Mouse (Mus musculus): ENCODE results near the gene Slc29a1. TPM values are rescaled to one million over a fixed set of nuclear protein-coding genes. Genes with fewer than 3 reads are reported as not detected.
A peak's percentile ranks its signal among the peaks of the same experiment; 100 is the strongest.
"Not testable (repeated sequence)": the region's sequence is repeated elsewhere in the genome, so short reads cannot be mapped to it uniquely, and the experiment has no call there.

The Slc29a1 gene
- polyA plus RNA-seq, 1 experiment from 2014 or later, result 42.8 TPM

DNA sequence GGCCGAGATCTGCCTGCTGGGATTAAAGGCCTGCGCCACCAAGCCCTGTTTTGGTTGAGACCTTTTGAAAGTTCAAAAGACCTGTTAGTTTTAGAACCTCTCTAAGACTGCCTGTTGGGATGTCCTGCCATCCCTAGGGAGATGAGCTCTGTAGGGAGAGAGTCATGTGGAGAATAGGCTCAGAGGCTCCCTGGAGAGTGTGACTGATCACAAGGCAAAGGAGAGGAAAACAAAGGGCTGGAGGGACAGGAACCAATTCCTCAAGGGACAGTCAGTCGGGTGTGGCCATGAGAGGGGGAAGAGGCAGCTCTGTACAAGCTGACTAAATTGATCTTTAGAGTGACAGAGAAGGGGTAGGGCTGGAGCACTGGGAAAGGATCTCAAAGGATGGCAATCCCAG is 28.8 kb upstream of the Slc29a1 start:
- Histone ChIP-seq H3K4me3 (replicated peaks) (no peak overlapping the region), H3K4me2 (no peak overlapping the region), H3K36me3 (no peaks in the 10 kb centered on the region), H3K9me3 (replicated peaks) (no peaks in the 10 kb centered on the region), H3K27me3 (replicated peaks) (no peaks in the 10 kb centered on the region; the same call in 1 of the 2 replicates), H3K4me1 (peaks cover 16% of the 10 kb centered on the region), H3K27ac (replicated peaks) (no peak overlapping the region), H3K9ac (replicated peaks) (no peak overlapping the region)
- ATAC-seq (ENCODE audit: low FRiP score), result no peak
- 45% methylated on average over 3 of the region's 3 CpGs for WGBS

DNA sequence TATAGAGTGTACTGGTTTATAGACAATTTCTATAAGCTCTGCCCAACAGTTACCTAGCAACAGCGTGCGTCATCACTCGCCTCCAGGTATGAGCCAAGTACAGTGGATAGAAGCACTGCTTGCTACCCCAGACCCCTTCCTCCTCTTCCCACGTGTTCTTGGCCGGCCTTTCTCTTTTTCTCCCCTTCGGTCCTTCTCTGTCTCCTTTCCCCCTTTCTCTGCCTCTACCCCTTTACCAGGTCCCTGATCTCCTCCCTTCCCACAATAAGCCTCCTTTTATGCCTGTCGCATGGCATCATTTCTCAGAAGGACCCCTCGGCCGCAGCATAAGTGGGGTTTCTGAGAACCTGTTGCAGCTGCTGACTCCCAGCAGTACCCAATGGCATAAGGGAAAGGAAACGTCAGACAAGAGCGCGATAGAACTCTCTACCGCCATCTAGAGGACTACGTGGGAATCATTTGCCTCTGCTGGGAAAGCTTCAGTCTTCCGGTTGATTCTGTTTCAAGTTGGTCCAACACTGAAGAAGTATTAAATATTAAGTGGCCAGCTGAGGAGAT is 27.2 kb upstream of the Slc29a1 start:
- Histone ChIP-seq H3K9ac (replicated peaks) (no peak overlapping the region), H3K4me1 (peaks cover 16% of the 10 kb centered on the region), H3K9me3 (replicated peaks) (no peaks in the 10 kb centered on the region), H3K27me3 (replicated peaks) (no peaks in the 10 kb centered on the region), H3K4me2 (peak overlapping the region; percentile 37), H3K36me3 (no peaks in the 10 kb centered on the region), H3K4me3 (replicated peaks) (0 out of 2 replicates have a peak overlapping the region, but pooled peaks have one; percentile 6), H3K27ac (replicated peaks) (no peak overlapping the region)
- ATAC-seq (ENCODE audit: low FRiP score), result no peak
- 30% methylated on average over 15 of the region's 15 CpGs for WGBS

DNA sequence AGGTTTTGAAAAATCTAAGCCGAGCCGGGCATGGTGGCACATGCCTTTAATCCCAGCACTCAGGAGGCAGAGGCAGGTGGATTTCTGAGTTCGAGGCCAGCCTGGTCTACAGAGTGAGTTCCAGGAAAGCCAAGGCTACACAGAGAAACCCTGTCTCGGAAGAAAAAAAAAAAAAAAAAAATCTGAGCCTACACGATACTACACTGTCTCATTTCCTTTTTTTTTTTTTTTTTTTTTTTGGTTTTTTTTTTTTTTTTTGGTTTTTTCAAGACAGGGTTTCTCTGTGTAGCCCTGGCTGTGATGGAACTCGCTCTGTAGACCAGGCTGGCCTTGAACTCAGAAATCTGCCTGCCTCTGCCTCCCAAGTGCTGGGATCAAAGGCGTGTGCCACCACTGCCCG is 24.0 kb upstream of the Slc29a1 start:
- H3K27me3 ChIP-seq (replicated peaks); H3K4me2 ChIP-seq; ATAC-seq (ENCODE audit: low FRiP score); H3K9me3 ChIP-seq (replicated peaks); H3K9ac ChIP-seq (replicated peaks); H3K36me3 ChIP-seq; H3K27ac ChIP-seq (replicated peaks); H3K4me3 ChIP-seq (replicated peaks): not testable (repeated sequence)
- 90% methylated on average over 7 of the region's 8 CpGs for WGBS
- peaks cover 12% of the 10 kb centered on the region for H3K4me1 ChIP-seq

DNA sequence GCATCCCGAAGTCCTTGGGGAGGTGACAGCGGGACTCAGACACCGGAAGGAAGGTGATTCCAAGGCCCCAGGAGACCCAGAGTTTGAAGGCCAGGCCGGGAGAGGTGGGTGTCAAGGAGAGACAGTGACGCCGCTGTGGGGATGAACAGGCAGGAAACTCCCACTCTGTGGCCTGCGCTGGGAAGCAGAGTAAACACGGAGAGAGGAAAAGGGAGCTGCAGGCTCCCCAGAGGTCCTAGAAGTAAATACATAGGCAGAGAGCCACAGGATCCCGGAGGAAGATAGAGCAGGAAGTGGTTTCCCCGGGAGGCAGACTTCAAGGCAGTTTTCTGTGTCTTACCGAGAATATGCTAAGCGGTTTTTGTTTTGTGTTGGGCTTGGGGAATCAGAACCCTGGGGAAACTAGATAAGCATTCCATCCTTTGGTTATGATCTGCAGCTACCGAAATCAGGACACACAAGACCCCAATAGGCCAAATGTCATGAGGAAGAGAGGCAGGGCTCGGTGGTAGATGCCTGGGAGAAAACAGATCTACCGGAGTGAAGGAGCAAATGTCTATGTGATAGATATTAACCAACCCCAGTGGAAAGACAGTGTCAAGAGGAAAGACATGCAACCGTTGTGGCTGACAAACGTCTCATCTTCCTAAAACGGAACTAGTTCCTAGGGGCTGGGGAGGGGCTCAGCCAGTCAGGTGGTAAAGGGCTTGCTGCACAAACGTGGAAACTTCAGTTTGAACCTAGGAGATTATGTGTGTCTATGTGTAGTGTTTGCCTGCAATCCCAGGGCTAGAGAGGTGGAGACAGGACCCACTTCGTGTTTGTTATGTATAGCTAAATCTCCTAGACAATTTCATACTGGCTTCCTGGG is 20.2 kb upstream of the Slc29a1 start:
- Histone ChIP-seq H3K36me3 (no peaks in the 10 kb centered on the region), H3K9ac (replicated peaks) (no peak overlapping the region), H3K27ac (replicated peaks) (peak overlapping the region; percentile 64), H3K4me3 (replicated peaks) (no peak overlapping the region), H3K27me3 (replicated peaks) (no peaks in the 10 kb centered on the region), H3K9me3 (replicated peaks) (no peaks in the 10 kb centered on the region), H3K4me2 (peak overlapping the region; percentile 37), H3K4me1 (peaks cover 8% of the 10 kb centered on the region; the same call in 1 of the 2 replicates)
- WGBS, result 31% methylated on average over 20 of the region's 20 CpGs
- ATAC-seq (ENCODE audit: low FRiP score), result no peak

DNA sequence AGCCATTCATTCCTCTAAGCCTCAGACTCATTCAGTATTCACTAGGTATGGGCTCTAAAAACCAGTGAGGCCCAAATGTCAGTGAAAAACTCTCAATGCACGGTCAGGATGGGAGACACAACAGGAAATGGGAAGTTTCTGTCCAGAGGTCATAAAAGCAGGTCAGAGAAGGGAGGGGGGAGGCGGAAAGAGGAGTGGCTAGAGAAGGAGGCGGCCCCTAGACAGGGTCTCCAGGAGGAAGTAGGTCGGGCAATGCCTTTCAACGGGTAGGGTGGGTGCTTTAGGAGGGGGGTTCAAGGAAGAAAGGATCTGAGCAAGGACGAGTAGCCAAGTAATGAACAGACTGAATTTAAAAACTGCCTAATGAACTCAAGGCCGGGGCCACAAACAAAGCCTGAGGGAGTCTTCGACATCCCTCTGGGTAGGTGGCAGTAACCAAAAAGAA is 19.6 kb upstream of the Slc29a1 start:
- H3K27ac ChIP-seq (replicated peaks), result peak overlapping the region; percentile 64
- no peak overlapping the region for H3K9ac ChIP-seq (replicated peaks)
- H3K4me2 ChIP-seq, result peak overlapping the region; percentile 37
- ATAC-seq (ENCODE audit: low FRiP score), result no peak
- no peaks in the 10 kb centered on the region for H3K27me3 ChIP-seq (replicated peaks)
- H3K4me3 ChIP-seq (replicated peaks), result no peak overlapping the region
- 12% methylated on average over 8 of the region's 8 CpGs for WGBS
- no peaks in the 10 kb centered on the region for H3K9me3 ChIP-seq (replicated peaks)
- peaks cover 8% of the 10 kb centered on the region; the same call in 1 of the 2 replicates for H3K4me1 ChIP-seq
- no peaks in the 10 kb centered on the region for H3K36me3 ChIP-seq

DNA sequence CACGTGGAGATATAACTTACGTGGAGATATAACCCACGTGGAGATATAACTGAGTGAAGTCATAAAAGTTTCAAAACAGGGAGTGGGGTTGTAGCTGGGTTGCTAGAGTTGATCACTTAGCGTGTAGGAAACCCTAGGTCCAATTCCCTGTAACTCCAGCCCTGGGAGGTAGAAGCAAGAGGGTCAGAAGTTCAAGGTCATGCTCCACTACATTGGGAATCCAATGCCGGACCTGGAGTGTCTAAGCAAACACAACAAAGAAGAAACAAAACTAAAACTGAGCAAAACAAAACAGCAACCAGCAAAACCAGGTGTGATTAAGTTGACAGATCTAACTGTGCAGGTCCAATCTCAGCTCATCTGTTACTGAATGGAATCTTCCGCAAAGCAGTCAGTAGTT is 18.2 kb upstream of the Slc29a1 start:
- Histone ChIP-seq H3K4me1 (peaks cover 8% of the 10 kb centered on the region; the same call in 1 of the 2 replicates), H3K9me3 (replicated peaks) (no peaks in the 10 kb centered on the region), H3K36me3 (no peaks in the 10 kb centered on the region), H3K4me3 (replicated peaks) (no peak overlapping the region), H3K9ac (replicated peaks) (no peak overlapping the region), H3K27me3 (replicated peaks) (no peaks in the 10 kb centered on the region), H3K27ac (replicated peaks) (no peak overlapping the region), H3K4me2 (no peak overlapping the region)
- 92% methylated on average over 6 of the region's 6 CpGs for WGBS
- no peak for ATAC-seq (ENCODE audit: low FRiP score)

DNA sequence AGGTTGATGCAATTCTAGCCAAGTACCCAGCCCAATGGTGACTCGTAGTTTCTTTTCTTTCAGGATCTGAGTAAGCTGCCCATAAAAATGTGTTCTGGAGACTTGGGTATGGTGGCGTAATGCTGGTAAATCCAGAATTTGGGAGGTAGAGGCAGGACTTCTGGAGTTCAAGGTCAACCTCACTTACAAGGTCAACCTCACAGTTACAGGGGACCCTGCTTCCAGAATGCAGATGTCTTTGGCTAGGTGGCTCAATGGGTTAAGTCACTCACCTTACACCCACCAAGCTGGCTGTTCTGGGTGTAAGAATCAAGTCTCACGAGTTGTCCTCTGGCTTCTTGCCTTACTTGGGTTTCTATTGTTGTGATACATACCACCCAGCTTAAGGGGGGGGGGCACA is 17.3 kb upstream of the Slc29a1 start:
- Histone ChIP-seq H3K4me1 (peaks cover 8% of the 10 kb centered on the region; the same call in 1 of the 2 replicates), H3K4me2 (no peak overlapping the region), H3K9ac (replicated peaks) (no peak overlapping the region), H3K4me3 (replicated peaks) (no peak overlapping the region), H3K27ac (replicated peaks) (no peak overlapping the region), H3K27me3 (replicated peaks) (no peaks in the 10 kb centered on the region), H3K9me3 (replicated peaks) (no peaks in the 10 kb centered on the region), H3K36me3 (no peaks in the 10 kb centered on the region)
- 87% methylated on average over 3 of the region's 3 CpGs for WGBS
- ATAC-seq (ENCODE audit: low FRiP score), result no peak

DNA sequence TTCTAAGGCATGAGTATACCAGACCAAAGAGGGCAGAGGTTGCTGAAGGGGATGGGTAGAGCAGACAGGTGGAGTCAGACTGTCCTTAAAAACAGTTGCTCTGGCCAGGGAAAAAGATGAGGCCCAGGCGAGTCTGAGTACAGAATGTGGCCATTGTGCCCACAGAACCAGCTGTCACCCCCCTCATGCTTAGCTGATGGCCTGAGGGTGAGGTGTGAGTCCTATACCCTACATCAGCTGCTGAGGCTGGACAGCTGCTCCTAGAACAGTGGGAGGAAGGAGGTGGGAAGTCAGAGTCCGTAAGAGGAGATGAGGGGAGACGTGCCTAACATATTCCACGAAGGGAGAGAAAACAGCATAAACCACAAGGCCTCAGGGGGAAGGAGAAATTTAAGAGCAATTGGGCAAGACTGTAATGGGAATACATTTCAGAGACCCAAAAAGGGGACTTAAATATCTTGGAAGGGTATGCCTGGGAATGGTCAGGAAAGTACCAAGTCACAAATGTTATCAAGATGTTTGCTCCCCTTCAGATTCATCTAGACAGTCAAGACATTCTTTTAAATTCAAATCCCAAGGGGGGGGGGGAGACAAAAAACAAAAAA is 16.7 kb upstream of the Slc29a1 start:
- H3K9ac ChIP-seq (replicated peaks), result no peak overlapping the region
- WGBS, result 57% methylated on average over 4 of the region's 4 CpGs
- no peak overlapping the region for H3K4me2 ChIP-seq
- H3K36me3 ChIP-seq, result no peaks in the 10 kb centered on the region
- H3K9me3 ChIP-seq (replicated peaks), result no peaks in the 10 kb centered on the region
- no peaks in the 10 kb centered on the region for H3K27me3 ChIP-seq (replicated peaks)
- no peak overlapping the region for H3K27ac ChIP-seq (replicated peaks)
- ATAC-seq (ENCODE audit: low FRiP score), result no peak
- peaks cover 8% of the 10 kb centered on the region; the same call in 1 of the 2 replicates for H3K4me1 ChIP-seq
- H3K4me3 ChIP-seq (replicated peaks), result no peak overlapping the region

DNA sequence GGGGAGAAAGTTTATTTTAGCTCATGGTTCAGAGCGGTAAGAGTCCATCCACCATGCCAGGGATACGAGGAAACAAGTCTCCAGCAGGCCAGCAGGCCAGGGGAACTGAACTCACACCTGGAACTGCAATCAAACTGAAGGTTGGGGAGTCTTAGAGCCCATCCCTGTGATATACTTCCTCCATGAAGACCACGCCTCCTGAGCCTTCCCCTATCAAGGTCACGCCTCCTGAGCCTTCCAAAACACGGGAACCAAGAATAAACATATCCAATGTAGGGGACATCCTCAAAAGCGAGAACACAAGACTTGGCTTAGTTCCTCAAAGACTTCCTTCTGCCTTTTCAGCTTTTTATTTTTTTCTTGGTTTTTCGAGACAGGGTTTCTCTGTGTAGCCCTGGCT is 13.5 kb upstream of the Slc29a1 start:
- Histone ChIP-seq H3K27ac (replicated peaks) (no peak overlapping the region), H3K9me3 (replicated peaks) (no peaks in the 10 kb centered on the region), H3K4me1 (no peaks in the 10 kb centered on the region), H3K4me3 (replicated peaks) (no peak overlapping the region), H3K36me3 (no peaks in the 10 kb centered on the region), H3K27me3 (replicated peaks) (no peaks in the 10 kb centered on the region), H3K9ac (replicated peaks) (no peak overlapping the region), H3K4me2 (no peak overlapping the region)
- no peak for ATAC-seq (ENCODE audit: low FRiP score)
- WGBS, result 90% methylated on average over 7 of the region's 7 CpGs

DNA sequence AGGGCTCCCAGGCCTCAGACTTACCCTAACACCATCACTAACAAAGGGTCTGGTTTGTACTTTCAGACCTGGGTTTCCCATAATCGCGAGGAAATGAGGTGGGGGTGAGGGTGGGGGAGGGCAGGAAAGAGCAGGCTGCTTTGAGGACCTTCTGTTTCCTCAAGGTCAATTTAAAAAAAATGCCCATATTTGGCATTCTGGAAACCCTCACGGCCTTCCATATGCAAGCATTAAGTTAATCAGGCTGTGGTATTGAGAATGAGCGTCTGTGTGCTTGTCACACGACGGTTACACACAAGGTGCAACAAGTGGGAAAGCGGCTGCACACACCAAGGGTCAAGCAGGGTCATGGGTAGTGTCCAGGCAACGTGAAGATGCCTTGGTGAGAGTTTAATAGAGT is 12.6 kb upstream of the Slc29a1 start:
- no peaks in the 10 kb centered on the region for H3K4me1 ChIP-seq
- H3K4me2 ChIP-seq, result no peak overlapping the region
- no peak overlapping the region for H3K4me3 ChIP-seq (replicated peaks)
- no peaks in the 10 kb centered on the region for H3K27me3 ChIP-seq (replicated peaks)
- H3K36me3 ChIP-seq, result no peaks in the 10 kb centered on the region
- ATAC-seq (ENCODE audit: low FRiP score), result no peak
- H3K9me3 ChIP-seq (replicated peaks), result no peaks in the 10 kb centered on the region
- H3K9ac ChIP-seq (replicated peaks), result no peak overlapping the region
- H3K27ac ChIP-seq (replicated peaks), result no peak overlapping the region
- 84% methylated on average over 8 of the region's 8 CpGs for WGBS

DNA sequence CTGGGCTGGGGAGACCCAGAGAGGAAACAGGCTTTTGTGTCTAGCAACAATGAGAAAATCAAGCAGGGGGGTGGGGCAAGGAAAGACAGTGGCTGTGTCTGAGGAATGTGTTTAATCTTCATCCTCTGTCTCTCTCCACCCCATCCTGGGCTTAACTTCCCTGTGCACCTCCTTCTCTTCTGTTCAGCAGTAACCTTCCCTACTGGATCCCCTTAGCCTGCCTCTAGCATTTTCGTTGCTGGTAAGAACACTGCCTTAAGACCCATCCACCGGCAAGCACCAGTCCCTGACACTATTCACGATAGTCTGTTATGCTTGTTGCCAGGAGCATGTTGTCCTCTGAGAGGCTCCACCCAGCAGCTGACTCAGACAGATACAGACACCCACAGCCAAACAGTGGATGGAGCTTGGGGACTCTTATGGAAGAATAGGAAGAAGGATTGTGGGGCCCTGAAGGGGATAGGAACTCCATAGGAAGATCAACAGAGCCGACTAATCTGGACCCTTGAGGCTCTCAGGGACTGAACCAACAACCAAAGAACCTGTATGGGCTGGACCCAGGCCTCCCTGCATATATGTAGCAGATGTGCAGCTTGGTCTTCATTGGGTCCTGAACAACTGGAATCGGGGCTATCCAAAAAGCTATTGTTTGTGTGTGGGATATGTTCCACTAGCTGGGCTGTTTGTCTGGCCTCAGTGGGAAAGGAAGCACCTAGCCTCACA is 10.9 kb upstream of the Slc29a1 start:
- H3K4me3 ChIP-seq (replicated peaks), result no peak overlapping the region
- H3K36me3 ChIP-seq, result no peaks in the 10 kb centered on the region
- no peaks in the 10 kb centered on the region for H3K4me1 ChIP-seq
- no peaks in the 10 kb centered on the region; the same call in 1 of the 2 replicates for H3K27me3 ChIP-seq (replicated peaks)
- H3K27ac ChIP-seq (replicated peaks), result no peak overlapping the region
- no peaks in the 10 kb centered on the region for H3K9me3 ChIP-seq (replicated peaks)
- H3K4me2 ChIP-seq, result no peak overlapping the region
- H3K9ac ChIP-seq (replicated peaks), result no peak overlapping the region
- 44% methylated on average over 5 of the region's 5 CpGs for WGBS
- ATAC-seq (ENCODE audit: low FRiP score), result no peak
